Mouse (Mus musculus) G1E (cell line): ENCODE results near the gene Selenot.

Experiments used
- CTCF ChIP-seq: IDR thresholded peaks from 2 replicates; pipeline ENCODE4 v1.5.1; 2012; ENCODE audit warnings: low read depth, low read length, inconsistent platforms, mixed read lengths
- POLR2AphosphoS5 ChIP-seq: IDR thresholded peaks from 2 replicates; pipeline ENCODE4 v1.6.1; 2012; ENCODE audit warnings: low read depth, low read length, inconsistent platforms; ENCODE audit not compliant: insufficient replicate concordance
- TAL1 ChIP-seq: conservative IDR thresholded peaks from 2 replicates; pipeline ENCODE4 v1.6.1; 2012; ENCODE audit warnings: low read depth, low read length, inconsistent platforms, mixed read lengths

DNA sequence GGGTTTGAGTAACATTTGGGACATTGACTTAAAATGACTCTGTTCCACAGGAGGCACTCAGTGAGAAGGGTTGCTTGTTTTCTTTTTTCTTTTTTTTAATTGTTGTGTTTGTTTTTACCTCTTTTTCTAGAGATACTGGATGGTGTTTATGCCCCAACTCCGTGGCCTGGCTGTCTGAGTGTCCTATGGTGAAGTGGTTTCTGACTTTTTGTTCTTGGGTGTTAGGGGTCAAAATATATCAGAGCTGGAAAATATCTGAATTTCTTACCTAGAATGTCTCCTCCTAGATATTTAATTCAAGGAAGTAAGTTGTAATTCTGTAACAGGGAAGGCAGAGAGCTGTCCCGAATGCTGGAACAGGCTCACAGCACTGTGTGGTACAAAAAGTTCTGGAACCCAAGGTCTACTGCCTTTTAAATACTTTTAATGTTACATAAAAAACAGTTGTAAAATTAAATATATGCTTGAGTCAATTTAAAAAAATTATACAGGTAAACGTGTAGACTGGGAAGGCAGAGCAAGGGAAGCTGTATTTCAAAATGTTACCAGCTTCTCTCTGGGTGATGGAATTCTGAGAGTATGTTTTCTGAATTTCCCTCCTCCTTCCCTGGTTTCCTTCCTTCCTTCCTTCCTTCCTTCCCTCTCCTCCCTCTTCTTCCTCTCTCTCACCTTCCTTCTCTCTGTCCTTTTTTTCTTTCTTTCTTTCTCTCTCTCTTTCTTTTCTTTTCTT is 46.4 kb downstream of the Selenot start:
- no peak for TF ChIP-seq CTCF
- no peak for TF ChIP-seq TAL1
- no peak for TF ChIP-seq POLR2AphosphoS5
